Mouse (Mus musculus): Measurements from ENCODE around the gene Dtl. TPM values are rescaled to one million over a fixed set of nuclear protein-coding genes. Genes with fewer than 3 reads are reported as not detected.

The Dtl gene
- polyA plus RNA-seq, 1 experiment from 2014 or later: 7.7 TPM

DNA sequence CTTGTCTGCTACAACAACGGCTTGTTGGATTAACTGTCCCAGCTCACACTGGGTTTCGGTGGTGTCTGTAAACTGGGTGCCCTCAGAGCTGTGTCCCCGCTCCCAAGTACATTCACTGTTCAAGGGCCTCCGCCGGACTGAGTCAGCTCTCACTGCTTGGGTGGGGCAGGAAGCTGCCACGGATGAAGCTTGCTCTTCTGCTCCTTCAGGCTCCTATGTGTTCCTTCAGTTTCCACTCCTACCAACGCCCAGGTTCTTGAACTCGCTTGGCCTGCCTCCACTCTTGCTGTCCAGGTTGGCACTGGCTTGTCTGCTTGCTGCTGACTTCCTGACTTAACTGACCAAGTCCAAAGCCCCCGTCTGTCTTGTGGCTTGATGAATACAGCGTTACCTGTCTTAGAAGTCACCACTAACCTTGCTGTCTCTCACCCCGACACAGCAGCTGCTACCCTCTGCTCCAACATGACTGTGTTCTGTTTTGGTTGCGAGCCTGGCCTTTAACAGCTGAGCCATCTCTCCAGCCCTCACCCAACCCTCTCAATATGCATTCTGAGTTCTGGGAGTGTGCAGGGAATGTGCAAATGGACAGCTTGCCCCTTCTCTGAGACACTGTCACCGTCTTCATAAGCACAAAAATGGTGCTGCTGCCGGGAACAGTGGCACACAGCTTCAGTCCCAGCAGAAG lies 76.9 kb downstream of the Dtl start:
- 88% methylated on average over 14 of the region's 14 CpGs for WGBS
- no peaks in the 10 kb centered on the region for H3K36me3 ChIP-seq (replicated peaks; ENCODE audit: control insufficient read depth, insufficient read depth)

DNA sequence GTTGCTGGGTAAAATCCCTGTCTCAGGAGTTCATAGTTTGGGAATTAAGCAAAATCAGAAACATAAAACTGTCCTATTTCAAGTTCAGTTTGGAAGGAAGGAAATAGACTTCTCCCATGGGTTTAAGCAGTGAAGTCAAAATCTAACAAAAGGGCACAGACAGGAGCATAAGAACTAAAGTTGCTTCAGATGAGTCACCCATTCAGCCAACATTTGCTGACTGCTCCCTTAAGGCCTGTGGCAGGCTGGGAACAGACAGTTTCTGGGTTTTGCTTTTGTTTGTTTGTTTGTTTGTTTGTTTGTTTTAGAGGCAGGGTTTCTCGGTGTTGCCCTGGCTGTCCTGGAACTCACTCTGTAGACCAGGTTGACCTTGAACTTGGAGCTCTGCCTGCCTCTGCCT lies 78.7 kb downstream of the Dtl start:
- DNase-seq (ENCODE audit: low spot score): no peak
- WGBS: 94% methylated on average over 1 of the region's 1 CpGs
- Histone ChIP-seq H3K9ac (no peak overlapping the region), H3K4me2 (replicated peaks) (no peak overlapping the region), H3K36me3 (replicated peaks; ENCODE audit: control insufficient read depth, insufficient read depth) (no peaks in the 10 kb centered on the region), H3K27ac (no peak overlapping the region), H3K27me3 (ENCODE audit: control insufficient read depth, insufficient read depth, low read length) (no peaks in the 10 kb centered on the region), H3K9me3 (ENCODE audit: control insufficient read depth, low read length) (no peaks in the 10 kb centered on the region), H3K4me1 (replicated peaks; ENCODE audit: control insufficient read depth, insufficient read depth, low read length) (no peaks in the 10 kb centered on the region), H3K4me3 (replicated peaks; ENCODE audit: low read length) (no peak overlapping the region)
- ATAC-seq (ENCODE audit: low FRiP score): no peak

More for the DNA sequence above, 76.9 kb downstream of the Dtl start:
- no peak for ATAC-seq (ENCODE audit: low FRiP score)
- H3K9ac ChIP-seq: no peak overlapping the region
- no peak overlapping the region for H3K4me2 ChIP-seq (replicated peaks)
- no peaks in the 10 kb centered on the region for H3K4me1 ChIP-seq (replicated peaks; ENCODE audit: control insufficient read depth, insufficient read depth, low read length)
- no peaks in the 10 kb centered on the region for H3K9me3 ChIP-seq (ENCODE audit: control insufficient read depth, low read length)
- no peak for DNase-seq (ENCODE audit: low spot score)
- H3K4me3 ChIP-seq (replicated peaks; ENCODE audit: low read length): no peak overlapping the region
- H3K27me3 ChIP-seq (ENCODE audit: control insufficient read depth, insufficient read depth, low read length): no peaks in the 10 kb centered on the region
- H3K27ac ChIP-seq: no peak overlapping the region

DNA sequence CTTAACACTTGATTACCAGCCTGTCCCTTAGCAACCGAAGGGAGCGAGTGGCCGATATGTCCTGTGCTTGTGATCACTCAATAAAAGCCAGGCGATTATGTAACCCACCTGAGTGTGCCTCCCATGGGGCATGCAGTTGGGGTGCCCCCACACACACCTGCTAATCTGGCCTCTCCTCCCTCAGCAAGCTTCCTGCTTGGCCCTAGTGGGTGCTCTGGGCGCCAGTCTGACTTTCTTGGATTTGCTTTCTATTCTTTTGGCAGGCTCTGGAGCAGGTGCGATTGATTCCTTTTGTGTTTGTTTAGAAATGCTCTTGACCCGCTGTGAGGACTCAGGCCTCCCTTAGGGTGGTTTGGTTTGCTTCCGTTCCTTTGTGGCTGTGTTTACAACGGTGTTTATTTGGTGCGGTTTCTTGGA lies 80.3 kb downstream of the Dtl start:
- Histone ChIP-seq H3K4me2 (replicated peaks) (no peak overlapping the region), H3K27me3 (ENCODE audit: control insufficient read depth, insufficient read depth, low read length) (no peaks in the 10 kb centered on the region), H3K4me3 (replicated peaks; ENCODE audit: low read length) (no peak overlapping the region), H3K9ac (no peak overlapping the region), H3K4me1 (replicated peaks; ENCODE audit: control insufficient read depth, insufficient read depth, low read length) (no peaks in the 10 kb centered on the region), H3K36me3 (replicated peaks; ENCODE audit: control insufficient read depth, insufficient read depth) (no peaks in the 10 kb centered on the region), H3K27ac (no peak overlapping the region), H3K9me3 (ENCODE audit: control insufficient read depth, low read length) (no peaks in the 10 kb centered on the region)
- DNase-seq (ENCODE audit: low spot score) (peak; percentile 18), ATAC-seq (ENCODE audit: low FRiP score) (no peak)
- WGBS: 39% methylated on average over 10 of the region's 10 CpGs

DNA sequence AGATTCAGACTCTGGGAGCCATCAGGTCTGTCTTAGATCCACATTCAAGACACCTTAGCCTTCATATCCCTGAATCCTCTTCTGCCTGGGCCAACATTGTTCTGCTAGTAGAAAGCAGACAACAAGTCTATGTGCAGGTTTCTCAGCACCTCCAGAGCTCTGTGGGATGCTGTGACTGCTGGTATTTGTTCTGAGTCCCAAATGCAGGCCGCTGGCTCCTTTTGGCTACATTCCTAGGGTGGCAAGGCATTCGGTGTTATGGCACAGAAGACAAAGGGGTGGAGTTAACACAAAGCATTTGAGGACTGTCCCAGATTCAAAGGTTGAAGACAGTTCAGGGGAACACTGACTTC lies 81.1 kb downstream of the Dtl start:
- Histone ChIP-seq H3K4me3 (replicated peaks; ENCODE audit: low read length) (no peak overlapping the region), H3K27me3 (ENCODE audit: control insufficient read depth, insufficient read depth, low read length) (no peaks in the 10 kb centered on the region), H3K27ac (no peak overlapping the region), H3K9me3 (ENCODE audit: control insufficient read depth, low read length) (no peaks in the 10 kb centered on the region), H3K9ac (no peak overlapping the region), H3K36me3 (replicated peaks; ENCODE audit: control insufficient read depth, insufficient read depth) (no peaks in the 10 kb centered on the region), H3K4me2 (replicated peaks) (no peak overlapping the region), H3K4me1 (replicated peaks; ENCODE audit: control insufficient read depth, insufficient read depth, low read length) (no peaks in the 10 kb centered on the region)
- no peak for ATAC-seq (ENCODE audit: low FRiP score)
- no peak for DNase-seq (ENCODE audit: low spot score)
- 66% methylated on average over 2 of the region's 2 CpGs for WGBS

DNA sequence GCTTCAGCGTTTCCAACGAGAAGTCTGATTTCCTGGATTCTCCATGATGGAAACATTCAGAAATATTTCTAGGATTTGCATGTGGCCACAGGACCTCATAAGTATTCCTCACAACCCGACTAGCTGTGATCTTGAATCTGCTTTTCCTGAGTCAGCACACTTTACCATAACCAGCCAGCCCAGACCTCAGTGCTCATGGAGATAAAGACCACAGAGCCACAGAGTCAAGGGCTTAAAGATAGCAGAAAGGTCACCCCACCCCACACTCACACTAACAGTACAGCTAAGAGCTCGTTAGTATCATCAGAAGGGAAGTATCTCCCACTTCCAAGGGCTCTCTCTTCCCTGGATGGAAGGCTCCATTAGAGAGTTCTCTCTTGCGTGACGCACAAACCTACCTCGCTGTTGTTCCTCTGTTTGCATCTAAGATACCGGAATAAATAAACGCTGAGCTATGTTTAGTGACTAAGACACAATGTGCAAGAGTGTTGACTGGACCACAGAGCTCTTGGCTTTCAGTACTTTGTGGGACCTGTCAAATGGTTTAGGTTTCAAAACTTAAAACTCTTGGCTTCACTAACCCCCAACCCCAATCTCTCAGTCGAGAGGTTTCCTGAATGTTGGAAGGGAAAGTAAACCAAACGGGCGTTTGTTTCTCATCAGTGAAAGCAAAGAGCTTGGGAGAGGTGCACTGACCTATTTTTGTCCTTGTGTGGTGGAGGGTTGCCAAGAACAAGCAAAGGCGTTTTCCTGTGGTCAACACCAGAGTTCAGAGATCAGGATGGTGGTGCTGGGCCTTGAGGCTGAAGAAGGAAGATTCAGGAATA lies 81.7 kb downstream of the Dtl start:
- WGBS: 84% methylated on average over 13 of the region's 13 CpGs
- no peaks in the 10 kb centered on the region for H3K9me3 ChIP-seq (ENCODE audit: control insufficient read depth, low read length)
- no peak overlapping the region for H3K4me2 ChIP-seq (replicated peaks)
- H3K27me3 ChIP-seq (ENCODE audit: control insufficient read depth, insufficient read depth, low read length): no peaks in the 10 kb centered on the region
- no peaks in the 10 kb centered on the region for H3K36me3 ChIP-seq (replicated peaks; ENCODE audit: control insufficient read depth, insufficient read depth)
- H3K4me1 ChIP-seq (replicated peaks; ENCODE audit: control insufficient read depth, insufficient read depth, low read length): no peaks in the 10 kb centered on the region
- DNase-seq (ENCODE audit: low spot score) (peak; percentile 23), ATAC-seq (ENCODE audit: low FRiP score) (no peak)
- no peak overlapping the region for H3K9ac ChIP-seq
- H3K4me3 ChIP-seq (replicated peaks; ENCODE audit: low read length): no peak overlapping the region
- H3K27ac ChIP-seq: no peak overlapping the region

DNA sequence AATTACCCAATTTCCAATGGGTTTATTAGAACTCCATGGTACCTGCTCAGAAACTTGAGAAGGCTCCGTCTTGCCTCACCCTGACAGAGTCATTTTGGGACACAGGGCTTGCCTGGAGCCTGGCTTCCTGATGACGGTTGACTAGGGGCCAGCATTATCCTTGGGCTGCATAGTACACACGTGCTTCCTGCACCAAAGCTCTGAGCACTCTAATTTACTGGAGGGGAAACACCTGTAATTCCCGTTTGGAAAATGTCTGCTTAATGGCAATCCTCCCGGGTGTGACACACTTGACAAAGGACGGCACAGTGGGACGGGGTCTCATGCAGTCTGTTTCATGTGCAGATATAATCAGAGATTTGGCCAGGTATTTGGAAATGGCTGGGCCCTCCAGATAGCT lies 84.9 kb downstream of the Dtl start:
- Histone ChIP-seq H3K4me3 (replicated peaks; ENCODE audit: low read length) (no peak overlapping the region), H3K9me3 (ENCODE audit: control insufficient read depth, low read length) (no peaks in the 10 kb centered on the region), H3K4me1 (replicated peaks; ENCODE audit: control insufficient read depth, insufficient read depth, low read length) (no peaks in the 10 kb centered on the region), H3K4me2 (replicated peaks) (no peak overlapping the region), H3K27ac (no peak overlapping the region), H3K9ac (no peak overlapping the region), H3K27me3 (ENCODE audit: control insufficient read depth, insufficient read depth, low read length) (no peaks in the 10 kb centered on the region), H3K36me3 (replicated peaks; ENCODE audit: control insufficient read depth, insufficient read depth) (no peaks in the 10 kb centered on the region)
- peak; percentile 18 for DNase-seq (ENCODE audit: low spot score)
- no peak for ATAC-seq (ENCODE audit: low FRiP score)
- WGBS: 75% methylated on average over 7 of the region's 7 CpGs

Other genes with a start within 250 kb of the Dtl start
- gene Tmem206, start 249.6 kb downstream of the Dtl start, polyA plus RNA-seq (2014; fragmentation: Nextera tagmentation; extraction: Ambion mirVana): 35.9 and 38.0 TPM in 2 replicates
- 12.6 and 14.4 TPM in 2 replicates for gene Ppp2r5a, start 172.3 kb downstream of the Dtl start, polyA plus RNA-seq (2014; fragmentation: Nextera tagmentation; extraction: Ambion mirVana)
- 28.7 and 34.7 TPM in 2 replicates for gene Ints7, start 92 bp upstream of the Dtl start, polyA plus RNA-seq (2014; fragmentation: Nextera tagmentation; extraction: Ambion mirVana)
- 46.2 and 47.4 TPM in 2 replicates for gene Lpgat1, start 142.3 kb upstream of the Dtl start, polyA plus RNA-seq (2014; fragmentation: Nextera tagmentation; extraction: Ambion mirVana)
- 6.2 and 7.4 TPM in 2 replicates for gene Nek2, start 245.9 kb upstream of the Dtl start, polyA plus RNA-seq (2014; fragmentation: Nextera tagmentation; extraction: Ambion mirVana)